Mouse (Mus musculus): ENCODE data around the gene Cdk14. TPM values are rescaled to one million over a fixed set of nuclear protein-coding genes. Genes with fewer than 3 reads are reported as not detected.

Cdk14 gene
- polyA plus RNA-seq, 2 experiments = 14.5 to 27.6 TPM

- no peak overlapping the region for H3K4me2 ChIP-seq (replicated peaks; ENCODE audit: low read depth, low read length, severe bottlenecking)
- no peaks in the 10 kb centered on the region for H3K9me3 ChIP-seq (ENCODE audit: control insufficient read depth, low read length)
- no peaks in the 10 kb centered on the region for H3K36me3 ChIP-seq (ENCODE audit: control insufficient read depth, insufficient read depth, low read length)
- H3K4me3 ChIP-seq (replicated peaks; ENCODE audit: low read length) = no peak overlapping the region
- H3K27ac ChIP-seq (replicated peaks; ENCODE audit: low read depth, low read length) = no peak overlapping the region
- 44% methylated on average over 7 of the region's 7 CpGs for WGBS
- ATAC-seq (ENCODE audit: low FRiP score, low read depth) (no peak), DNase-seq (ENCODE audit: low spot score) (no peak)
- H3K9ac ChIP-seq (ENCODE audit: low read depth, low read length, severe bottlenecking) = no peak overlapping the region
- H3K4me1 ChIP-seq (ENCODE audit: control insufficient read depth, insufficient read depth, low read length) = no peaks in the 10 kb centered on the region
- H3K27me3 ChIP-seq (ENCODE audit: control insufficient read depth, insufficient read depth, low read length) = no peaks in the 10 kb centered on the region
- TF ChIP-seq POLR2A (IDR thresholded peaks at IDR 0.05; ENCODE audit: borderline replicate concordance, extremely low read depth, insufficient read depth, insufficient read length) = no peak
Measured at GRCm38 (mm10) chr5:5211034-5211779, 208.9 kb downstream of the Cdk14 start.

GRCm38 (mm10) chr5:5208016-5208415 is 212.1 kb downstream of the Cdk14 start:
- no peak for DNase-seq (ENCODE audit: low spot score)
- H3K4me1 ChIP-seq (ENCODE audit: control insufficient read depth, insufficient read depth, low read length) = no peaks in the 10 kb centered on the region
- no peak for TF ChIP-seq POLR2A (IDR thresholded peaks at IDR 0.05; ENCODE audit: borderline replicate concordance, extremely low read depth, insufficient read depth, insufficient read length)

GRCm38 (mm10) chr5:5206012-5206411 is 214.1 kb downstream of the Cdk14 start:
- H3K4me1 ChIP-seq (ENCODE audit: control insufficient read depth, insufficient read depth, low read length) = no peaks in the 10 kb centered on the region
- H3K27ac ChIP-seq (replicated peaks; ENCODE audit: low read depth, low read length) = no peak overlapping the region
- no peaks in the 10 kb centered on the region for H3K9me3 ChIP-seq (ENCODE audit: control insufficient read depth, low read length)
- ATAC-seq (ENCODE audit: low FRiP score, low read depth) (no peak), DNase-seq (ENCODE audit: low spot score) (no peak)
- no peaks in the 10 kb centered on the region for H3K36me3 ChIP-seq (ENCODE audit: control insufficient read depth, insufficient read depth, low read length)
- no peaks in the 10 kb centered on the region for H3K27me3 ChIP-seq (ENCODE audit: control insufficient read depth, insufficient read depth, low read length)
- no peak overlapping the region for H3K4me3 ChIP-seq (replicated peaks; ENCODE audit: low read length)
- TF ChIP-seq POLR2A (IDR thresholded peaks at IDR 0.05; ENCODE audit: borderline replicate concordance, extremely low read depth, insufficient read depth, insufficient read length) = no peak
- H3K4me2 ChIP-seq (replicated peaks; ENCODE audit: low read depth, low read length, severe bottlenecking) = no peak overlapping the region
- H3K9ac ChIP-seq (ENCODE audit: low read depth, low read length, severe bottlenecking) = no peak overlapping the region
- 80% methylated on average over 9 of the region's 9 CpGs for WGBS

More at GRCm38 (mm10) chr5:5208016-5208415, 212.1 kb downstream of the Cdk14 start:
- H3K36me3 ChIP-seq (ENCODE audit: control insufficient read depth, insufficient read depth, low read length) = no peaks in the 10 kb centered on the region
- no peak for ATAC-seq (ENCODE audit: low FRiP score, low read depth)
- no peak overlapping the region for H3K4me2 ChIP-seq (replicated peaks; ENCODE audit: low read depth, low read length, severe bottlenecking)
- H3K9ac ChIP-seq (ENCODE audit: low read depth, low read length, severe bottlenecking) = no peak overlapping the region
- no peaks in the 10 kb centered on the region for H3K9me3 ChIP-seq (ENCODE audit: control insufficient read depth, low read length)
- no peak overlapping the region for H3K4me3 ChIP-seq (replicated peaks; ENCODE audit: low read length)
- H3K27ac ChIP-seq (replicated peaks; ENCODE audit: low read depth, low read length) = no peak overlapping the region
- 90% methylated on average over 4 of the region's 4 CpGs for WGBS
- no peaks in the 10 kb centered on the region for H3K27me3 ChIP-seq (ENCODE audit: control insufficient read depth, insufficient read depth, low read length)

GRCm38 (mm10) chr5:5194562-5195221 is 225.4 kb downstream of the Cdk14 start:
- H3K4me3 ChIP-seq (replicated peaks; ENCODE audit: low read length) = no peak overlapping the region
- no peak for TF ChIP-seq POLR2A (IDR thresholded peaks at IDR 0.05; ENCODE audit: borderline replicate concordance, extremely low read depth, insufficient read depth, insufficient read length)
- H3K27ac ChIP-seq (replicated peaks; ENCODE audit: low read depth, low read length) = no peak overlapping the region
- WGBS = 95% methylated on average over 5 of the region's 5 CpGs
- H3K36me3 ChIP-seq (ENCODE audit: control insufficient read depth, insufficient read depth, low read length) = no peaks in the 10 kb centered on the region
- no peaks in the 10 kb centered on the region for H3K27me3 ChIP-seq (ENCODE audit: control insufficient read depth, insufficient read depth, low read length)
- no peak overlapping the region for H3K4me2 ChIP-seq (replicated peaks; ENCODE audit: low read depth, low read length, severe bottlenecking)
- no peaks in the 10 kb centered on the region for H3K9me3 ChIP-seq (ENCODE audit: control insufficient read depth, low read length)
- no peak for DNase-seq (ENCODE audit: low spot score)
- no peaks in the 10 kb centered on the region for H3K4me1 ChIP-seq (ENCODE audit: control insufficient read depth, insufficient read depth, low read length)
- no peak overlapping the region for H3K9ac ChIP-seq (ENCODE audit: low read depth, low read length, severe bottlenecking)
- no peak for ATAC-seq (ENCODE audit: low FRiP score, low read depth)

GRCm38 (mm10) chr5:5189590-5189989 is 230.5 kb downstream of the Cdk14 start:
- Histone ChIP-seq H3K36me3 (ENCODE audit: control insufficient read depth, insufficient read depth, low read length) (no peaks in the 10 kb centered on the region), H3K4me1 (ENCODE audit: control insufficient read depth, insufficient read depth, low read length) (no peaks in the 10 kb centered on the region), H3K27ac (replicated peaks; ENCODE audit: low read depth, low read length) (no peak overlapping the region), H3K4me2 (replicated peaks; ENCODE audit: low read depth, low read length, severe bottlenecking) (no peak overlapping the region), H3K4me3 (replicated peaks; ENCODE audit: low read length) (no peak overlapping the region), H3K9me3 (ENCODE audit: control insufficient read depth, low read length) (no peaks in the 10 kb centered on the region), H3K9ac (ENCODE audit: low read depth, low read length, severe bottlenecking) (no peak overlapping the region), H3K27me3 (ENCODE audit: control insufficient read depth, insufficient read depth, low read length) (no peaks in the 10 kb centered on the region)
- 80% methylated on average over 1 of the region's 1 CpGs for WGBS
- no peak for TF ChIP-seq POLR2A (IDR thresholded peaks at IDR 0.05; ENCODE audit: borderline replicate concordance, extremely low read depth, insufficient read depth, insufficient read length)
- ATAC-seq (ENCODE audit: low FRiP score, low read depth) (no peak), DNase-seq (ENCODE audit: low spot score) (no peak)

Data from limb, embryonic 14.5 days (tissue).